Mouse (Mus musculus): Measurements from ENCODE around the gene Cops3. TPM values are rescaled to one million over a fixed set of nuclear protein-coding genes. Genes with fewer than 3 reads are reported as not detected.
A peak's percentile ranks its signal among the peaks of the same experiment; 100 is the strongest.

Cops3 gene
- polyA plus RNA-seq, 1 experiment = 9.9 TPM

DNA sequence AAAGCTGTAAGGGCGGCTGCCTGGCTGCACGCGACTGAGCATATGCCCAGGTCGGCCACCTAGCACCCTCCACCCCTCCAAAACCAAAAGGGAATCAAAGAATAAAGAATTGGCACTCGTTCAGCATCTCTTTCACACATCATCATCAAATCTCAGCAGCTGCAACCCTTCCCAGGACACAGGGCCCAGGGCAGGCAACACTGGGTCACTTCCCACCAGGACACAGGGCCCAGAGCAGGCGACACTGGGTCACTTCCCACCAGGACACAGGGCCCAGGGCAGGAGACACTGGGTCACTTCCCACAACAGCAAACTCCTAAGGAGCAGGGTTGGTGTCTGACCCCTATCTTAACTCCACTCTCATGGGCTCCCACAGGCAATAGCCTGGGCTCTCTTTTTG, 46.2 kb downstream of the Cops3 start:
- H3K4me1 ChIP-seq (ENCODE audit: control insufficient read depth, insufficient read depth, insufficient read length) = no peaks in the 10 kb centered on the region
- peaks cover 42% of the 10 kb centered on the region for H3K36me3 ChIP-seq (ENCODE audit: control insufficient read depth, insufficient read depth, low read length)
- 87% methylated on average over 6 of the region's 6 CpGs for WGBS
- no peaks in the 10 kb centered on the region for H3K27me3 ChIP-seq (ENCODE audit: control insufficient read depth, insufficient read depth, low read length)
- H3K4me3 ChIP-seq (ENCODE audit: extremely low read depth, insufficient read depth, insufficient read length) = no peak overlapping the region
- DNase-seq (ENCODE audit: low read depth in 1 of 2, low spot score in 2 of 2) = no peak
- no peak for TF ChIP-seq CTCF (IDR thresholded peaks at IDR 0.05; ENCODE audit: extremely low read depth, insufficient read depth, insufficient read length, insufficient replicate concordance)
- no peak for TF ChIP-seq POLR2A (IDR thresholded peaks at IDR 0.05; ENCODE audit: low read depth, low read length)
- no peak overlapping the region for H3K27ac ChIP-seq (ENCODE audit: insufficient read depth, low read length)

DNA sequence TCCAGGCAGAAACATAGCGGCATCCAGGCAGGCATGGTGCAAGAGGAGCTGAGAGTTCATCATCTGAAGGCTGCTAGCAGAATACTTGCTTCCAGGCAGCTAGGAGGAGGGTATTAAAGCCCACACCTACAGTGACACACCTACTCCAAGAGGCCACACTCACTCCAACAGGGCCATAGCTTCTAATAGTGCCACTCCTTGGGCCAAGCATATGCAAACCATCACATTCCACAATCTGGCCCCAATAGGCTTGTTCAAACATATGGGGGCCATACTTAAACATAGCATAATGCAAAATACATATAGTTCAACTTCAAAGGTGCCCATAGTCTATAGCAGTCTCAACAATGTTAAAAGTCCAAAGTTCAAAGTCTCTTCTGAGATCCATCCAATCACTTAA, 50.3 kb downstream of the Cops3 start:
- peaks cover 7% of the 10 kb centered on the region; the same call in 1 of the 2 replicates for H3K4me1 ChIP-seq (ENCODE audit: control insufficient read depth, insufficient read depth, insufficient read length)
- no peak for DNase-seq (ENCODE audit: low read depth in 1 of 2, low spot score in 2 of 2)
- H3K27ac ChIP-seq (ENCODE audit: insufficient read depth, low read length) = no peak overlapping the region
- peaks cover 7% of the 10 kb centered on the region for H3K27me3 ChIP-seq (ENCODE audit: control insufficient read depth, insufficient read depth, low read length)
- TF ChIP-seq CTCF (IDR thresholded peaks at IDR 0.05; ENCODE audit: extremely low read depth, insufficient read depth, insufficient read length, insufficient replicate concordance) = no peak
- no peak for TF ChIP-seq POLR2A (IDR thresholded peaks at IDR 0.05; ENCODE audit: low read depth, low read length)
- 82% methylated on average over 1 of the region's 1 CpGs for WGBS
- H3K4me3 ChIP-seq (ENCODE audit: extremely low read depth, insufficient read depth, insufficient read length) = no peak overlapping the region
- peaks cover 18% of the 10 kb centered on the region for H3K36me3 ChIP-seq (ENCODE audit: control insufficient read depth, insufficient read depth, low read length)

DNA sequence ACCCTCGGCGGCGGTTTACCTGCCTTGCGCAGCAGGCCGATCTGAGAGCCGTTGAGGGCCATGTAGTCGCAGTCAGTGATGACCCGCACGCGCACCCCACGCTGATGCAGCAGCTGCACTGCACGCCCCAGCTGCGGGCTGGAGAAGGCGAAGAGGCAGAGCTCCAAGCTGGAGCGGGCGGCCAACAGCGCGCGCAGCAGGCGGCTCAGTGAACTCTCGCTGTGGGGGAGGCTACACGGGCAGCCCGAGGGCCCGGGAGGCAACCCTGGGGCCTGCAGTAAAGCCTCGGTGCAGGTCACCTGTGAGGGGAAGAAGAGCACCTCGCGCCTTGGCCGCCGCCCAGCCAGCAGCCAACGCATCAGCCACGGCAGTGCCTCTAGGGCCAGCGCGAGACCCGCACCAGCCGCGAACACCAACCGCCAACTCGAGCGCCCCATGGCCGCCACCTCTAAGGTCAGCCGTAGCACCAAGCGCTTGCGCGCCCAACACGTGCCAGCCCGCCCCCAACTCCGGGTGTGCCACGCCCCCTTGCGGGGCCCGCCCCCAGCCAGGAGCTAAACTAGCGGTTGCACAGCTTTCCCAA, 52.3 kb downstream of the Cops3 start, which contains the start of gene Pld6:
Gene Pld6 (minus strand): TSS at position 447 of the 583 bp plus-strand sequence.
- Histone ChIP-seq H3K36me3 (ENCODE audit: control insufficient read depth, insufficient read depth, low read length) (peaks cover 4% of the 10 kb centered on the region), H3K4me1 (ENCODE audit: control insufficient read depth, insufficient read depth, insufficient read length) (peaks cover 7% of the 10 kb centered on the region; the same call in 1 of the 2 replicates), H3K27me3 (ENCODE audit: control insufficient read depth, insufficient read depth, low read length) (peaks cover 7% of the 10 kb centered on the region), H3K27ac (ENCODE audit: insufficient read depth, low read length) (no peak within 1 kb of the TSS), H3K4me3 (ENCODE audit: extremely low read depth, insufficient read depth, insufficient read length) (peak within 1 kb of the TSS; percentile 46; the same call in 1 of the 2 replicates)
- TF ChIP-seq CTCF (IDR thresholded peaks at IDR 0.05; ENCODE audit: extremely low read depth, insufficient read depth, insufficient read length, insufficient replicate concordance) (no peak), POLR2A (IDR thresholded peaks at IDR 0.05; ENCODE audit: low read depth, low read length) (no peak)
- DNase-seq (ENCODE audit: low read depth in 1 of 2, low spot score in 2 of 2) = peak in 1 of 2 experiments; percentile 36
- 2% methylated on average over 51 of the region's 51 CpGs for WGBS

DNA sequence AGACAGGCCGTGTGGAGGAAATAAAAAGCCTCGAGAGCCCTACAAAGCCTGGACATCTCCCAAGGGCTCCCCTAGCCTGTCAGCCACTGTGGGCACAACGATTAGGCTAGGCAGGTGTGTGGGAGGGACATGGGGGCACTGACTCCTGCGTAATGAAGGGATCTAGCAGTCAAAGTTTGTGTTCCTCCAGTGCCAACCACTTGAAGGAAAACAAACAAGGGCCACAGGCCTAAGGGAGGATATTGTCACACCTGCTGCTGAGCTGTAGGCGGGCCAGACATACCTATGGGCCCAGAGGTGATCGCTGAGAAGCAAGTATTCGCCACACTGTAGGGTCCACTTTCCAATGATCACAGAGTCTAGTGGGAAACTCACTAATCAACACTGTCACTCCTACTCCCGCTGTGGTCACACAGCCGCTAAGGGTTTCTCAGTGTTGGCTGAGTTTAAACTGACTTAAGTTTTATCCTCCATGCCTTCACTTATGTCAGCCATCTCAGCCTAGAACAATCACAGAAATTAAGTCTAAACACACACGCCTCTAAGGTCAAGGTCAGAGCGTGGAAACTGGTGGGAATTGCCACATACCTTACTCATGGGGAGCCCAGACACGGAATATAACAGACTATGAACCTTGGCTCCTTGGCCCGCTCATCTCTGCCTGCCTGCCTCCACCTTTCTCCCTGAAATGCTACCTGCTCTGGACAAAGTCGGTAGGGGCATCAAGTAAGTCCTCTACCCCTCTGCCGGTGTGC, 53.0 kb downstream of the Cops3 start:
- Histone ChIP-seq H3K4me1 (ENCODE audit: control insufficient read depth, insufficient read depth, insufficient read length) (peaks cover 7% of the 10 kb centered on the region; the same call in 1 of the 2 replicates), H3K27me3 (ENCODE audit: control insufficient read depth, insufficient read depth, low read length) (peaks cover 7% of the 10 kb centered on the region), H3K4me3 (ENCODE audit: extremely low read depth, insufficient read depth, insufficient read length) (no peak overlapping the region), H3K36me3 (ENCODE audit: control insufficient read depth, insufficient read depth, low read length) (no peaks in the 10 kb centered on the region), H3K27ac (ENCODE audit: insufficient read depth, low read length) (no peak overlapping the region)
- DNase-seq (ENCODE audit: low read depth in 1 of 2, low spot score in 2 of 2) = no peak
- no peak for TF ChIP-seq CTCF (IDR thresholded peaks at IDR 0.05; ENCODE audit: extremely low read depth, insufficient read depth, insufficient read length, insufficient replicate concordance)
- TF ChIP-seq POLR2A (IDR thresholded peaks at IDR 0.05; ENCODE audit: low read depth, low read length) = no peak
- WGBS = 64% methylated on average over 15 of the region's 15 CpGs

DNA sequence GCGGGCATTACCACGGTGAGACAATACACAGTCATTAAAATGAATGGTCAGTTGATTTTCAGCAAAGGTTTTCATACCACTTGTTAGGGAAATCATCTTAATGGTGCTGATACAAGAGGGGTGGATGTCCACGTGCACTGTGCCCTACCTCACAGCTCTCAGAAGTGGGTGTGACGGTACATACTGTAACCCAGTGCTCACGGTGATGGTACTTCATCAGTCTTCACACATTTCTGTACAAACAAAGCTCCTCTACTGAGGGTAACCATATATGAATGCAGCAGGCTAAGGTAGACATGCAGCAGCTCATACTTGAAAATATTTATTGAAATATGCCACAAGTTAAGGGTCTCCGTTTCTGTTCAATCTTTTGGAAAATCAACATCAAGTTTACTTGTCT, 56.0 kb downstream of the Cops3 start:
- TF ChIP-seq POLR2A (IDR thresholded peaks at IDR 0.05; ENCODE audit: low read depth, low read length) (no peak), CTCF (IDR thresholded peaks at IDR 0.05; ENCODE audit: extremely low read depth, insufficient read depth, insufficient read length, insufficient replicate concordance) (no peak)
- 90% methylated on average over 6 of the region's 6 CpGs for WGBS
- Histone ChIP-seq H3K27me3 (ENCODE audit: control insufficient read depth, insufficient read depth, low read length) (peaks cover 7% of the 10 kb centered on the region), H3K4me1 (ENCODE audit: control insufficient read depth, insufficient read depth, insufficient read length) (peaks cover 7% of the 10 kb centered on the region; the same call in 1 of the 2 replicates), H3K36me3 (ENCODE audit: control insufficient read depth, insufficient read depth, low read length) (no peaks in the 10 kb centered on the region), H3K4me3 (ENCODE audit: extremely low read depth, insufficient read depth, insufficient read length) (no peak overlapping the region), H3K27ac (ENCODE audit: insufficient read depth, low read length) (no peak overlapping the region)
- DNase-seq (ENCODE audit: low read depth in 1 of 2, low spot score in 2 of 2) = no peak

DNA sequence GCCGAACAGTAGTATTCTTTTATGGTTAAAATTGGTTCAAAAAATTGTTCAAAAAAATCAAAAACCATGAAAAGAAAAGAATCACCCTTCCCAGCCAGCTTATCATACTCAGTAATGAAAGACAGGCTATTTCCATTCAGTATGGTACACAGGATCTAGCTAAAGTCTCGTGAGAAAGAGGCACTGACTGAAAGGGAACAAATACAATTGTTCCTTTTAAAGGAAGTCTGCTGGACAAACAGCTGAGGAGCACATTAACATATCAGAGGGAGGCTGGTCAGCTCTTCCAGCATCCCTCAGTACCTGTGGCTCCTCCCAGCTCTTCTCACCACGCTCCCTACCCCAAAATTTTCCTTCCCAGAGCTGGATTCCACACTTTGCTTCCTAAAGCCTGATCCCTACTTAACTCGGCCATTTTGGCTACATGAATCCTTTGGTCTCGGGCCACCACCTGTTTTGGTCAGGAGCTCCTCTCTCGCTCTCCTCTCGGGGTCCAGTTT, 57.5 kb downstream of the Cops3 start:
- no peak for DNase-seq (ENCODE audit: low read depth in 1 of 2, low spot score in 2 of 2)
- Histone ChIP-seq H3K27me3 (ENCODE audit: control insufficient read depth, insufficient read depth, low read length) (peaks cover 3% of the 10 kb centered on the region), H3K36me3 (ENCODE audit: control insufficient read depth, insufficient read depth, low read length) (peaks cover under 1% of the 10 kb centered on the region; the same call in 1 of the 2 replicates), H3K27ac (ENCODE audit: insufficient read depth, low read length) (no peak overlapping the region), H3K4me1 (ENCODE audit: control insufficient read depth, insufficient read depth, insufficient read length) (peaks cover 2% of the 10 kb centered on the region; the same call in 1 of the 2 replicates), H3K4me3 (ENCODE audit: extremely low read depth, insufficient read depth, insufficient read length) (no peak overlapping the region)
- WGBS = 82% methylated on average over 7 of the region's 7 CpGs
- no peak for TF ChIP-seq POLR2A (IDR thresholded peaks at IDR 0.05; ENCODE audit: low read depth, low read length)
- TF ChIP-seq CTCF (IDR thresholded peaks at IDR 0.05; ENCODE audit: extremely low read depth, insufficient read depth, insufficient read length, insufficient replicate concordance) = no peak
